Mouse (Mus musculus) lung, postnatal 14 days (tissue): ENCODE data around the gene Cops2.

Experiments used
- DNase-seq: peaks from one replicate; pipeline ENCODE4 v3.0.0; 2021

Cops2 gene

DNA sequence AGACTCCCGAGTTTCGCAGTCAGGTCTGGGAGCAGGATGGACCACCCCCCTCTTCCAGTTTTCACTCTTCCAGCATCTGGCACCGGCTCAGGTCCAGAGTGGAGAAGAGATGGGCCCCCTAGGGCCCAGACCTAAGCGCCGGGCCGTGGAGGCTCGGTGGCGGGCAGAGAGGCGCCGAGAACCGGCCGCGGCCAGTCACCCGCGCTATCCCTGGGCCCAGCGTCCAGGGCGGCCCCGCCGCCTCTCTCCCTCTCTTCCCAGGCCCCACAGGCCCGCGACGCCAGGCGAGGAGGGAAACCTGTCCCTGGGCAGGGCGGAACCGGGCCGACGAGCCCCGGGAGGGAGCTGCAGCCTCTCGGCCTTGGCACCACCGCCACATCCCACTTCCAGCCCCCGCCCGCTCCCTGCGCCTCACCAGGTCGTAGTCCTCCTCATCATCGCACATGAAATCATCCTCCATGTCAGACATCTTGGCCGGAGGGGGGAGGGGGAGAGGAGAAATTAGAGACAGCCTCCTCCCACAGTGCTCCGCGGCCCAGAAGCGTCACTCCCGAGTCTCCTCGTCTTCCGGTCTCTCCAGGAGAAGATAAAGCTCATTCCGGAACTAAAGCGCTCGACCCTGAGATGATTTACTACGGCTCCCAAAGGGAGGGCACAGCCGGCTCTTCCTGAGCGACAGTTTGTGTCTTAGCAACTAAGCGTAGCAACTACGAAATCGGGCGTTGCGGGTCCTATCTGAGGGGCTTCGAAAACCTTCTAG is at the start of gene Cops2, which contains the start of gene Galk2:
TSS of gene Cops2 (minus strand) at position 619 of the 760 bp plus-strand sequence.
TSS of gene Galk2 (plus strand) at position 589 of the 760 bp plus-strand sequence.
- DNase-seq: peak; percentile 93

DNA sequence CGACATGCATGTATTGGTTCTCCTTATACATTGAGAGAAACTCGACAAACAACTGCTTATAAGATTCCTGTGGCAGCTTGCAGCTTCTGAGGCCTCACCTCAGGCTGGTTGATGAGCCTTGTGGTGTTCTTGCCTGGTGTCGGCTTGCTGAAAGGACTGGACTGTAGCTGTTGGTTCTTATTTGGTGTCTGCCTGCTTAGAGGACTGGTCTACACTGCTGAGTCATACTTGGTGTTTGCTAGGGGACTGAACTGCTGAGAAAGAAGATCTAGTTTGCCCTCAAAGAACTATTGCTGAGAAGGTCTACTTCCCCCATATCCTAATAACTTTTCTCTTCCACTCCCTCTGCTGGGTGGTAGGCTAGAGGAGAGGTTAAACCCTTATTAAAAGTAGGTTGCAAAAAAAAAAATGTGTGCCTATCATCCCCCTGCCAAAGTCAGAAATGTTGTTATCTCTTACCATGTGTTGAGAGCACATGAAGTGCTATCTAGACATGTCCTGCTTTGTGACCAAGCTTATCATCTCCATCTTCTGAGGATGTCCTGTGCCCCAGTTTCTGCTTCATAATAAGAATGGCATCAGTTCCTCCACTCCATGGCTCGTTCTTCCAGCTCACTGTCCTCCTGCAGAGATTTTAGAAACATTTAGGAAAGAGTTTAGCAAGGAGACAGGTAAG is 48.8 kb upstream of the Cops2 start:
- no peak for DNase-seq

- DNase-seq: no peak
Observed at GRCm38 (mm10) chr2:125906407-125907066, 47.6 kb upstream of the Cops2 start.

DNA sequence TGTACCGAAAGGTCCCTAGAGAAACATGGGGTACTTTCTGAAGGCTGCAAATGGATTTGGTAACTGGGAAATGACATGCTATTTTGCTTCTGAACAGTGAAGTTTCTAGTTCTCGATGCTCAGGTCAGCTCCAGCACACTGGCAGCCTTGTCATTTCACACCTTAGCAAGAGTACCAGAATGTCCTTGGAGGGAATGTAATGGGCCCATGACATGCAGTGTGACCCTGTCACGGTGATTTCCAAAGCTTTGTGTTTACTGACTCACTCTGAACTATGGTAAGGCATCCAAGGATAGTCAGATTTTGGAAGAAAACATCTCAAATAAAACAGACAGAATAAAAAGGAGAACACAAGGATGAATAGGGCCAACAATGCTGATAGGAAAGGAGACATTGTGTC is 42.5 kb upstream of the Cops2 start:
- no peak for DNase-seq

- DNase-seq: no peak
Observed at GRCm38 (mm10) chr2:125900797-125901410, 42.0 kb upstream of the Cops2 start.

- no peak for DNase-seq
Observed at GRCm38 (mm10) chr2:125896355-125896754, 37.4 kb upstream of the Cops2 start.

DNA sequence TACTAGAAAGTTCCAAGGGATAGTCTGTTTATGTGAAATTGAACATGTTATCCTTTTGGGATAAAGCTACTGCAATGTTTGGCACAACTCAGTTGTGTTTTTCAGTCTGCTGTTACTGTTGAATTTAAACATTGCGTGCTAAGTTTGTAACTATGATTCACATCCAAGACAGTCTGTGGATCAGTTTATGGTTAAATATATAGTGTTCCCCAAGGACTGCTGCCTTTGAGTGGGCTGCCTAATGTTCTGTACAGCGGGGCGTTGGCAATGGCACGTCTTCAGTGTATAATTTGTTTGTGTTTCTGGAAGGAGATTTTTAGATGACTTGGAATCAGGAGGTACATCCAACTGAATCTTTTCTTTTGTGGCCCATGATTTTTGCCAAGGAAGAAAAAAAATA is 36.2 kb upstream of the Cops2 start:
- no peak for DNase-seq

DNA sequence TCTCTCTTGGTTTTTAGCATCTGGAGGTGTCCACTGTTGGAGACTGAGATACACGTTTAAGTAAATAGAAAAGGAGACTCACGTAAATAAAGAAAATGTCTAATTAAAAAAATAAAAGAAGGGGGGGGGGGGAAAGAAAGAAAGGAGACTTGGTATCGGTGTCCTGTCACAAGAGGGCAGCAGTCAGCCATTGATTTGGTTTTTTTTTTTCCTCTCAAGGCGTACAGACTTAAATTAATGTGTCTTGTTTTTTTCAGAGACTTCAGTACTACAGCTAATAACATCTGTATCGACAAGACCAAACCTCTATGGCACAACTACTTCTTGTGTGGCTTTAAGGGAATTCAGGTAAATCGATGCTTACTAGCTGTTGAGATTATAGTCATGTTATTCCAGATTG is 34.2 kb upstream of the Cops2 start:
- DNase-seq: peak; percentile 66

- DNase-seq: peak; percentile 13
Observed at GRCm38 (mm10) chr2:125885891-125886576, 27.1 kb upstream of the Cops2 start.

DNA sequence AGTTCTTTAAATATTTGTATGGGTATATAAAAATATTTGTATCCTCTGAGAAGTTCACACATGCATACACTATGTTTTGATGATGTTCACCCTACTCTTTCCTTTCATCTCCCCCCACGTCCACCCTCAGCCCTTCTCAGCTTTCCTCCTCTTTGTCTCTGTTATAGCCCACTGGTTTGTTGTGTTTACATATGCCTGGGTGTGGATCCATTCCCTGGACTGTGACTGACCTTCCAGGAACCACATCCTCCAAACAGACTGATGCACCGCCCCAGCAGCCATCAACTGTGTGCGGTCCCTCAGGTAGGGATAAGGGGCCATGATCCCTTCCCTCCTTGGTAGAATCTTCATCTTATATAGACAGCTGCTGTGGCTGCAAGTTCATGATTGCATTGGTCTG is 11.2 kb upstream of the Cops2 start:
- DNase-seq: no peak

DNA sequence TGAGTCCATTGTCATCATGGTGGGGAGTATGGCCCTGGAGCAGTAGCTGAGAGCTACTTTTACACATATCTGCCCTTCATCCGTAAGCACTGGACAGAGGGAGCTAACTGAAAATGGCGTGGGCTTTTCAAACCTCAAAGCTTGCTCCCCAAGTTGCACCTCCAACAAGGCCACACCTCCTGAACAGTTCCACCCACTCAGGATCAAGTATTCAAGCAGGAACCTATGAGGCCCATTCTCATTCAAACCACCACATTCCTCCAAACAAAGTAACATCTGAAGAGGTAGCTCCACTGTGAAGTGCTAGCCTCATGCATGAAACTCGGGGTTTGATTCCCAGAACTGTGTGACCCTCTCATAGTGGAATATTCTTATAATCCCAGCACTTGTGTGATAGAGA is 9.4 kb upstream of the Cops2 start:
- no peak for DNase-seq

DNA sequence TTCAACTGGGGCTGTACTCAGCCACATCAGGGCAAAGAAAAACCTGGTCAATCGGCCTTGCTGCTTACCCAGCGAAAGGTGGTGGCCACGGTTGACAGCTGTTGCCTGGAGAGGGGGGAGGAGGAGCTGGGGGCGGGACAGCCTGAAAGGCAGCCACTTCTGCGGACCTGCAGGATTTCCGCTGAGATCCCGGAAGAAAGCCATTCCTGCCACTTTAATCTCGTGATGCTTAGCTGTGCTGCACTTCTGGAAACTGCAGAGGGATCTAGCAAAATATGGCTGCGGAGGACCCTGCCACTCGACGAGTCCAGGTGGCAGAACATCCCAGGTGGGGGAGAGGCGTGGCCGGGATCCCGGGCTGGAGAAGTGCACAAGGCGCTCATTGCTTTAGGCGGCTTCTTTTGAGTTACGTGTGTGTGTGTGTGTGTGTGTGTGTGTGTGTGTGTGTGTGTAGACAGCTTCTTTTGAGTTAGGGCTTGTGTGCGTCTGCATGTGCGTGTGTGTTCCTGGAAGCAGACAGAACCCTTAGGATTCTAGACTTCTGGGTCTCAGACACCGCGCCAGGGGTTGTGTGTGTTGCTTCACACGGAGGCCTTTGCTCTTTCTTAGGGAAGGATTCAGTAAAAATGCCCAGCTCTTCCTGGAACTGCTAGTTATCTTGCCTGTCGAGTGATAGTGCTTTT is 7.3 kb upstream of the Cops2 start:
- DNase-seq: peak; percentile 74

GRCm38 (mm10) chr2:125865585-125865984 is 6.6 kb upstream of the Cops2 start:
- no peak for DNase-seq

DNA sequence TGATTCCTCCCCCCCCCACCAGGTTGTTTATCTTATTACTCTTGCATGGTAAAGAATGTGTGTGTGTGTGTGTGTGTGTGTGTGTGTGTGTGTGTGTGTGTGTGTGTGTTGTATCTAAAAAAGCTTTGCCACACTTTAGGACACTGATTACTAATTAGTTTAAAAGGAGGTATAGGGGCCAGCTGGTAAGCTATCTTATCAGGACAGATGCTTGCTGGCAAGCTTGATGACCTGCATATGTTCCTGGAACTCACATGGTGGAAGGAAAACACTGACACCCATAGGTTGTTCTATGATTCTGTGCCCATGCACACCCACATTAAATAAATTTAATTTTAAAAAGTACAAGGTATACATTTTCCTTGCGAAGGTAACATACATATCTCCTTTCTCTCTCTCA is 5.6 kb upstream of the Cops2 start:
- DNase-seq: no peak

DNA sequence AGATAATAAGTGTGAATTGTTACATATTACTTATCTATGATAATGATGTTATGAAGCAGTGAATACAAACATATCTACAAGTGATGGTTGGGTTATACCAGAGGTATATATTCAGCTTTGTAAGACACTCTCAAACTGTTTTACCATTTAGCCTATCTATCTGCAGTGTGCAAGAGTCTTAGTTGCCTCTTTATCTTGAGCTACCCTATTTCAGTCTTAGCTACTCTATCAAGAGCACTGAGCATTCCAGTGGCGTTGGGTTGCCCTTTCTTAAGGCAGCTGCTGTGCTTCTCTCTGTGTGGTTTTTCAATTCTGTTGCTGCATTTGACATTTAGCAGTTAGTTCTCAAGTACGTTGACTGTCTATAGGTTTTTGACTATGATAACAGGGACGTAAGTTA is 4.9 kb upstream of the Cops2 start:
- DNase-seq: no peak

- DNase-seq: no peak
Observed at GRCm38 (mm10) chr2:125857707-125858106, 1.2 kb downstream of the Cops2 start.

- DNase-seq: no peak
Observed at GRCm38 (mm10) chr2:125851237-125851636, 7.7 kb downstream of the Cops2 start.

- DNase-seq: no peak
Observed at GRCm38 (mm10) chr2:125838708-125839284, 20.1 kb downstream of the Cops2 start.

- DNase-seq: no peak
Observed at GRCm38 (mm10) chr2:125838091-125838490, 20.8 kb downstream of the Cops2 start.

GRCm38 (mm10) chr2:125829924-125830323 is 29.0 kb downstream of the Cops2 start:
- no peak for DNase-seq

GRCm38 (mm10) chr2:125827898-125828297 is 31.0 kb downstream of the Cops2 start:
- DNase-seq: no peak

GRCm38 (mm10) chr2:125826201-125826600 is 32.7 kb downstream of the Cops2 start:
- peak; percentile 23 for DNase-seq
